Mouse (Mus musculus) neural tube, postnatal 0 days (tissue): ENCODE results near the gene Dapl1. TPM values are rescaled to one million over a fixed set of nuclear protein-coding genes. Genes with fewer than 3 reads are reported as not detected.

Source experiments
- polyA plus RNA-seq: library from polyadenylated mRNA; unstranded; fragments of >200 nt; fragmentation: Nextera tagmentation; extraction: Ambion mirVana; gene quantifications from 2 replicates; pipeline ENCODE4 v1.2.1, GENCODE M21; 2015

Dapl1 gene
- 4.8 and 14.5 TPM in 2 replicates for polyA plus RNA-seq

GRCm38 (mm10) chr2:59484438-59484837 lies at the start of gene Dapl1:
Gene Dapl1, plus strand, starts transcription at chr2:59484653.

Other genes with a start within 250 kb of the Dapl1 start
- 4.9 and 6.0 TPM in 2 replicates for gene Tanc1, start 127.4 kb downstream of the Dapl1 start, polyA plus RNA-seq